Mouse (Mus musculus): ENCODE measurements around the gene Gm14862. TPM values are rescaled to one million over a fixed set of nuclear protein-coding genes. Genes with fewer than 3 reads are reported as not detected.

Gene Gm14862
- polyA plus RNA-seq, 1 experiment from 2014 or later = not detected

DNA sequence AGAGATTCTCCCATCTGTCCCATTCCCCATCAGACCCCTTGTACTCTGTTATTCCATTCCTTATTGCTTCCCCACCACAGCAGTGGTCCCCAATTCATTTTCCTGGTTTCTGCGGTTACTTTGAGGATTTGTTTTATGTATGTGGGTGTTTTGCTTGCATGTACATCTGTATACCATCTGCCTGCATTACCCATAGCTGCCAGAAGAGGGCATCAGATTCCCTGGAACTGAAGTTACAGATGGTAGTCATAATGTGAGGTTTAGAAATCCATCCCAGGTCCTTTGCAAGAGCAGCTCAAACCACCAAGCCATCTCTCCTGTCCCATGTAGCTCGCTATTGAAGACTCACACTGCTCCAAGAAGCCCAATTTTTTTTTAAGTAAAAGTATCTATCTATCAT is 40.5 kb downstream of the Gm14862 start:
- H3K9ac ChIP-seq (ENCODE audit: low read depth, low read length) = no peak overlapping the region
- no peaks in the 10 kb centered on the region for H3K9me3 ChIP-seq (ENCODE audit: control insufficient read depth)
- no peak overlapping the region for H3K27ac ChIP-seq (ENCODE audit: low read depth, low read length)
- H3K4me3 ChIP-seq (ENCODE audit: low read depth, low read length) = no peak overlapping the region
- H3K27me3 ChIP-seq (replicated peaks; ENCODE audit: control insufficient read depth, insufficient read depth, low read length) = no peaks in the 10 kb centered on the region
- peak; percentile 62 for TF ChIP-seq CTCF (IDR thresholded peaks at IDR 0.05; ENCODE audit: low read depth)
- no peak overlapping the region for H3K4me2 ChIP-seq (replicated peaks; ENCODE audit: low read depth)
- no peaks in the 10 kb centered on the region for H3K36me3 ChIP-seq (ENCODE audit: control insufficient read depth, insufficient read depth)
- WGBS = 87% methylated on average over 2 of the region's 2 CpGs
- no peak for ATAC-seq
- H3K4me1 ChIP-seq (replicated peaks; ENCODE audit: control insufficient read depth, insufficient read depth, low read length) = no peaks in the 10 kb centered on the region

DNA sequence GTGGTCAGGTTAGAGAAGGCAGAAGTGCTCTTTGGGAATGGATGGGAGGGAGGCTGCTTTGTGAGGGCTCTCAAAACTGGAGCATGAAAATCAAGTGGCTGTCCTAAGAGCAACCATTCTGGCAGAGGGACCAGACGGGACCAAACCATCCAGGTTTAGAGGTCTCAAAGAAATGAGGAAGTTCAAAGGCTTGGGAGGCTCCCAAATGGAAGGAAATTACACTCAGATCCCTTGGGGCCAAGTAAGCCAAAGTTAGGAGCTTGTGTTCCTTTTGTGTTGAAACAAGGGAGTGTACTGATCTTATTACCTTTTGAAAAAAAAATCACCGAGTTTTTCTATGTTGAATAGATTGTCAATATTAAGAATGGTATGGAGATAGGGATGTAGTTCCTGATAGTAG is 51.6 kb downstream of the Gm14862 start:
- no peak for TF ChIP-seq CTCF (IDR thresholded peaks at IDR 0.05; ENCODE audit: low read depth)
- Histone ChIP-seq H3K27me3 (replicated peaks; ENCODE audit: control insufficient read depth, insufficient read depth, low read length) (no peaks in the 10 kb centered on the region; the same call in 1 of the 2 replicates), H3K9me3 (ENCODE audit: control insufficient read depth) (no peaks in the 10 kb centered on the region), H3K4me1 (replicated peaks; ENCODE audit: control insufficient read depth, insufficient read depth, low read length) (no peaks in the 10 kb centered on the region), H3K9ac (ENCODE audit: low read depth, low read length) (no peak overlapping the region), H3K36me3 (ENCODE audit: control insufficient read depth, insufficient read depth) (no peaks in the 10 kb centered on the region), H3K4me3 (ENCODE audit: low read depth, low read length) (no peak overlapping the region), H3K4me2 (replicated peaks; ENCODE audit: low read depth) (no peak overlapping the region), H3K27ac (ENCODE audit: low read depth, low read length) (no peak overlapping the region)
- no peak for ATAC-seq
- 60% methylated on average over 2 of the region's 2 CpGs for WGBS

DNA sequence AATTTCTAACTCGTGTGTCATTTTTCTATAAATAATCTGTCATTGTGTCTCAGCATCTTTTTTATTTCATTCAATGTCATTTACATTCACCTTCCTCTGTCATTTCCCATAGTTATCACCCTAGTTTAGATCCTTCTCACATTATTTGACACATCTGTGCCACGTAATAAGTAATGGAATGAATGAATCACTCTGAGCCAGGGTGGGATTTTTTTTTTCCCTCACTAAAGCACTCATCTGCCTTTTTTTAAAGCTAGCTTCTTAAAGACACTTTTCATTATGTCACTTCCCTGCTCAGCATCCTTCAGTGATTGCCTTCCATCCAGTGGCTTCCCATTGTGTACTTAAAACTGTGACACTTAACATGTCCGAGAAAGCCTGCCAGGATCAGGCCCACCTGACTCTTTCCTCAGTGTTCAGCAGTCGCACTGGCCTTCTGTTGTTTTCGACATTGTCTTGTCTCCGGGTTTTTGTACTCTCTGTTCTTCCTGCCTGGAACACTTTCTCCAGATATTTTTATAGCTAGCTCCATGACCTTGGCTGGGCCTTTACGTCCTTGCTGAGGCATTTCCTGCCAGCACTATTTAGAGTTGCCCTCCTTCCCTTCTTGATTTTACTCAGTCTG is 53.8 kb downstream of the Gm14862 start:
- TF ChIP-seq CTCF (IDR thresholded peaks at IDR 0.05; ENCODE audit: low read depth) = no peak
- no peak overlapping the region for H3K4me3 ChIP-seq (ENCODE audit: low read depth, low read length)
- ATAC-seq = no peak
- H3K36me3 ChIP-seq (ENCODE audit: control insufficient read depth, insufficient read depth) = no peaks in the 10 kb centered on the region
- H3K4me2 ChIP-seq (replicated peaks; ENCODE audit: low read depth) = no peak overlapping the region
- no peak overlapping the region for H3K27ac ChIP-seq (ENCODE audit: low read depth, low read length)
- H3K4me1 ChIP-seq (replicated peaks; ENCODE audit: control insufficient read depth, insufficient read depth, low read length) = no peaks in the 10 kb centered on the region
- H3K27me3 ChIP-seq (replicated peaks; ENCODE audit: control insufficient read depth, insufficient read depth, low read length) = no peaks in the 10 kb centered on the region; the same call in 1 of the 2 replicates
- no peak overlapping the region for H3K9ac ChIP-seq (ENCODE audit: low read depth, low read length)
- WGBS = 62% methylated on average over 7 of the region's 7 CpGs
- no peaks in the 10 kb centered on the region for H3K9me3 ChIP-seq (ENCODE audit: control insufficient read depth)

DNA sequence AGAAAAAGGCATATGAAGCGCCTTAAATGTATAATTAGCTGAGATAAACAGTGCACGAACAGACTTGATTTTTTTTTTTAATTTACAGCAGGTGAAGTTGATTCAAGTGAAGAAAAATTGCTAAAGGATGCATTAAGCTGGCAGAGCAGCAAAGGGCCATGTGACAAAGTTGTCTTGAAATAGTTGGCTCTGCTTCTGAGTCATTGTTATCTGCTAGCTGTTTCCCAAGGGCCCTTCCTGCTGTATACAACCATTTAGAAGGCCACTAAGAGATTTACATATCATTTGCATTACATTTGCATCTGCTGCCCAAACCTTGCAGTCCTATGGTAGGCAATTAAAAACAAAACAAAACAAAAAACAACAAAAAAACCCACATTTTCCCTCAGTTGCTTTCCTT is 54.7 kb downstream of the Gm14862 start:
- Histone ChIP-seq H3K4me2 (replicated peaks; ENCODE audit: low read depth) (no peak overlapping the region), H3K4me1 (replicated peaks; ENCODE audit: control insufficient read depth, insufficient read depth, low read length) (no peaks in the 10 kb centered on the region), H3K9me3 (ENCODE audit: control insufficient read depth) (no peaks in the 10 kb centered on the region), H3K36me3 (ENCODE audit: control insufficient read depth, insufficient read depth) (no peaks in the 10 kb centered on the region), H3K27me3 (replicated peaks; ENCODE audit: control insufficient read depth, insufficient read depth, low read length) (no peaks in the 10 kb centered on the region; the same call in 1 of the 2 replicates), H3K27ac (ENCODE audit: low read depth, low read length) (no peak overlapping the region), H3K9ac (ENCODE audit: low read depth, low read length) (no peak overlapping the region), H3K4me3 (ENCODE audit: low read depth, low read length) (no peak overlapping the region)
- WGBS = 72% methylated on average over 2 of the region's 2 CpGs
- no peak for ATAC-seq
- TF ChIP-seq CTCF (IDR thresholded peaks at IDR 0.05; ENCODE audit: low read depth) = no peak

Other genes with a start within 250 kb of the Gm14862 start
- not detected in 2 replicates for gene Fthl17e, start 223.4 kb downstream of the Gm14862 start, polyA plus RNA-seq (2015; fragmentation: Nextera tagmentation; extraction: Ambion mirVana)
- not detected in 2 replicates for gene Fthl17f, start 193.9 kb downstream of the Gm14862 start, polyA plus RNA-seq (2015; fragmentation: Nextera tagmentation; extraction: Ambion mirVana)
- gene 4930402K13Rik, start 152.3 kb downstream of the Gm14862 start, polyA plus RNA-seq (2015; fragmentation: Nextera tagmentation; extraction: Ambion mirVana) = not detected in 2 replicates
- 0.46 and 0.65 TPM in 2 replicates for gene Lancl3, start 57.0 kb downstream of the Gm14862 start, polyA plus RNA-seq (2015; fragmentation: Nextera tagmentation; extraction: Ambion mirVana)
- gene Xk, start 15.9 kb upstream of the Gm14862 start, polyA plus RNA-seq (2015; fragmentation: Nextera tagmentation; extraction: Ambion mirVana) = 6.7 TPM in 2 replicates
- 0.42 and 0.52 TPM in 2 replicates for gene H2al1m, start 26.9 kb upstream of the Gm14862 start, polyA plus RNA-seq (2015; fragmentation: Nextera tagmentation; extraction: Ambion mirVana)
- gene H2al1k, start 93.7 kb upstream of the Gm14862 start, polyA plus RNA-seq (2015; fragmentation: Nextera tagmentation; extraction: Ambion mirVana) = not detected in 2 replicates
- gene Cybb, start 230.9 kb upstream of the Gm14862 start, polyA plus RNA-seq (2015; fragmentation: Nextera tagmentation; extraction: Ambion mirVana) = 2.8 and 3.3 TPM in 2 replicates